Mouse (Mus musculus): ENCODE measurements around the gene Mettl16. TPM values are rescaled to one million over a fixed set of nuclear protein-coding genes. Genes with fewer than 3 reads are reported as not detected.

Gene Mettl16
- total RNA-seq, 2 experiments from 2014 or later = 19.0 to 19.9 TPM

DNA sequence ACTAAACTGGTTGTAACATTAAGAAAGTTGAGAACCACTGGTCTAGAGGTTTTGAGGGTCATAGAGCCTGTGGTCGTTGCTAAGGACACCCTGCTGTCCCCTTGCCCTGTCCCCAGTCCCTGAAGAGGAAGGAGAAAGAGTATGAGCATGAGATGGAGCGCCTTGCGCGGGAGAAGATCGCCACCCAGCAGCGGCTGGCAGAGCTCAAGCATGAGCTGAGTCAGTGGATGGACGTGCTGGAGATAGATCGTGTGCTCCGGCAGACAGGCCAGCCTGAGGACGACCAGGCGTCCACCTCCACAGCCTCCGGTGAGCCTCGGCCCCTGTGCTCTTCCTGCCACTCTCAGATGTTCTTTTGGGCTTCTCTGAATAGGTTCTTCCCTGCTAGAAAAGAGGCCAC, 71.4 kb downstream of the Mettl16 start:
- DNase-seq (ENCODE audit: low spot score in 2 of 2) = no peak

- DNase-seq (ENCODE audit: low spot score in 2 of 2) = no peak
These were observed 72.2 kb downstream of the Mettl16 start for GRCm38 (mm10) chr11:74842656-74843434.

- DNase-seq (ENCODE audit: low spot score in 2 of 2) = no peak
These were observed 72.7 kb downstream of the Mettl16 start for GRCm38 (mm10) chr11:74843435-74843714.

DNA sequence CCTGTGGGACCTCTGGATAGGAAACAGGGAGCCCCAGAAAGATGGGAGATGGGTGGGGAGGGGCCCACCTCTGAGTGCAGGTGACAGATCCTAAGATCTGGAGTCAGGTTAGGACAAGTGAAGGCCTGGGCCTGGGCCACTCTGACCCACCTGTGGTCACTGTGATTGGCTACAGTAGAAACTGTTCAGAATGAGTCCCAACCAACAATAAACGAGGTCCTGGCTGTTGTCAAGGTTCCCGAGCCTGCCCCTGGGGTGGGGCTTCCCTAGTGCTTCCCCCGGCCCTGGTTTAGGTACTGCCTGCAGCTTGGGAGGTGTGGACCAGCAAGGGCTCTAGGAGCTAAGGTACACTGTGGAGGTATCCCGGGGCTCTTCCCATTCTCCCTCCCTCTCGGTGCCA, 73.1 kb downstream of the Mettl16 start:
- no peak for DNase-seq (ENCODE audit: low spot score in 2 of 2)

GRCm38 (mm10) chr11:74845784-74846183, 75.2 kb downstream of the Mettl16 start:
- DNase-seq (ENCODE audit: low spot score in 2 of 2) = no peak

GRCm38 (mm10) chr11:74847919-74848521, 77.4 kb downstream of the Mettl16 start:
- DNase-seq (ENCODE audit: low spot score in 2 of 2) = no peak

DNA sequence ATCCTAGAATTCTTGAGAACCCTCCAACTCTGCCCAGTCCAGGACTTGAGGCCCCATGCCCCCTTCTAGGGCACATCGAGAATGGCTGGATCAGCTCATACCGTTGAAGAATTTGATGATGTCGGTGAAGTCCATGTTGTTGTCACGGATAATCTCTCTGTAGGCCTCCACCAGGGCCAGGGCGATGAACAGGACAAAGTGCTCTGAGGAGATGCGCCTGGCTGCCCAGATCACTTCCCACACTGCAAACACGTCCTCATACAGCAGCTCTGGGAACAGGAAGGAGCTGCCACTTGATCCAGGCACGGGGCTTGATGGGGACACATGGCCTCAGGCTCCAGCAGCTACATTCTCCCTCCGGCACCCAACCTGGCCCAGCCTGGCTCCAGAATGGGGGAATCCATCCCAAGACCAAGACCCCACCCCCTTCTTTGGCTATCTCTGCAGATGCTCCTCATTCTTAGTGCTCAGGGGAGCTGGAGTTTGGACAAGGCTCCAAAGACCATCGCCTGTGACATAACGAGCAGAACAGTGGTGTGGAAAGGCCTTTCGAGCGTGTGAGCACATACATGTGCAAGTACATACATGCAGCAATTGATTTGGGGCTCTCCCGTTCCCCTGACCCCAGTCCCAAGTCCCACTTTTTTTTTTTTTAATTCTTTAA, 80.5 kb downstream of the Mettl16 start:
- DNase-seq (ENCODE audit: low spot score in 2 of 2) = no peak

- DNase-seq (ENCODE audit: low spot score in 2 of 2) = no peak
These were observed 87.1 kb downstream of the Mettl16 start for GRCm38 (mm10) chr11:74857756-74858155.

DNA sequence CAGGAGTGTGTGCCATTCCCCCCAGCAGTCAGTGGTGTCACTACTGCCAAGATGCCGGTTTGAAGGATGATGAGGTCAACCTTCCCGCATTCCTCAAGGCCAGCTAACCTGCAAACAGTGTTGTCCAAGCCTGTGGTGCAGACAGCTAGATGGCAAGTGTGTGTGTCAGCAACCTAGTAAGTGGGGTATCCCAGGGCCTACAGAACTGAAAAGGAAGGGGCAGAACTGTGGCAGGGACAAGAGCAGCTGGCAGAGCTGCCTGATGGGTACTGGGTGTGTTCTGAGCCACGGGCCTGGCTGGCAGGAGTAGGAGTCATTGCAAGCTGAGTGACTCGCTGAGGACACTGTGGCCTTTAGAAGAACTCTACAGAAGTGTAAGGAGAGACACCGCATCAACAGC, 91.5 kb downstream of the Mettl16 start:
- DNase-seq (ENCODE audit: low spot score in 2 of 2) = no peak

GRCm38 (mm10) chr11:74863471-74863870, 92.8 kb downstream of the Mettl16 start:
- no peak for DNase-seq (ENCODE audit: low spot score in 2 of 2)

DNA sequence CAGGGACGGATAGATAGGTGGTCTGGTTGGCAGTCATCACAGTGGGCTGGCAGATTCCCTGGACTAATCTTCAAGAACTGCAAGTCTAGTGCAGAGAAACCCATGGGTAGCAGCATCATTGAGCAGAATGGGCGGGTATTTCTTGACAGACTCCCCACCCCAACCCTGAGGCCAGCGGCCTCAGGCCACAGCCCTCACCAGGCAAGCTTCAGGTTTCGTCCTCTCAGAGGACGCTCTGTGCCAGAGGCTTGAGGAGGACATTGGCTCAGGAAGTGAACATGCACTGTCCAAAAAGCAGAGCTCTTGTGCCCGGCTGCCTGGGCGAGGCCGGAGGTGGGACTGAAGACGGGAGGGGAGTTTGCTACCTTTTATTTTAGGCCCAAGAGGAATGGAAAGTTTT, 93.8 kb downstream of the Mettl16 start:
- DNase-seq (ENCODE audit: low spot score in 2 of 2) = no peak

DNA sequence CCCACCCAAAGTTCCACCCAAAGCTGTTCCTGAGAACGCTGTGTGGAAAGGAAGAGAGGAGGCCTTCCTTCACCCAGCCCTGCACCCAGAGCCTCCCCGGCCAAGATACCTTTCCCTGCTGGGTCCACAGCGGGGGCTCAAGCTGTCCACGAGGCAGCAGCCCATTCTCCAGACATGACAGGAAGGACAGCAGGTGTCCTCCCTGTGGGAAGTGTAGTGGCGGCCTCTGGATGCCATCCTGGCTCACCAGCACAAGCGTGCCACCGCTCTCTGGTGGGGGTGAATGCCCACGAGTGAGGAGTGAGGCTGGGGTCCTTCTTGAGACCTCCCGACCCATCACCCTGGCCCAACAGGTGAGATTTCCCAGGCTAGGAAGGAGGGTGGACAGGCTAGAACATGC, 94.6 kb downstream of the Mettl16 start:
- no peak for DNase-seq (ENCODE audit: low spot score in 2 of 2)

DNA sequence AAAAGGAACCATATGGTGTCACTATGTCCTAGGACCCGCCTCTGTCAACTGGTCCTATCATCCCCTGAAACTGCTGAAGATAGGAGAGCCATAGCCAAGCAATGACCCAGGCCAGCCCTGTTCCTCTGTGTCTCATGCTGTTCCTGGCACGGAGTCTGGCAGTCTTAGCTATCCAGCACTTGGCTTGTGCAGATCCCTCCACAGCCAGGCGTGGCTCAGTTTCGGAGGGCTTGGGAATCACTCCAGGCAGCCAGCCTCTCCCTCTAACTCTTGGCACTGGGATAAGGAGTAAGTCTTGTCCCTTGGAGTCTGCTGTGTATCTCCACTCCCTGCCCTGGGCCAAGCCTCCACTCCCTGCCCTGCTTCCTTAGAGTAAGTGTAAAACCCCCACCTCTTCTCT, 96.0 kb downstream of the Mettl16 start:
- no peak for DNase-seq (ENCODE audit: low spot score in 2 of 2)

DNA sequence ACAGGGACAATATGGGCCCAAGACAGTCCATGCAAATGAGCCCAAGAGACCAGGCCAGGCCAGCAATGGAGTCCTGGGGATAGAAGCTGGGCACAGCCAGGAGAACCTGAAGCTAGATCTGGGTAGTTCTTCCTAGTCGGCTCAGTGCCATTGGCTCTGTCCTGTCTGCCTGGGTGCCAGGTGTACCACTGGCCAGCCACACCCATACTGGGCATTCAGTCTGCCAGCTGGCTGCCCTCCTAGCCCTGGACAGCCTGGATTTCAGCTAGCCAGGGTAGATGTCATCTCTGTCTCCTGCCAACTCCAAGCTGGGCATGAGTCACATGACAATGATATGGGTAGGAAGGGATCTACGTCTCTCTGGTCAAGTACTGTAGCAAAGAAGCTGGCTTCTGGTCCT, 96.6 kb downstream of the Mettl16 start:
- DNase-seq (ENCODE audit: low spot score in 2 of 2) = no peak

- DNase-seq (ENCODE audit: low spot score in 2 of 2) = no peak
These were observed 97.6 kb downstream of the Mettl16 start for GRCm38 (mm10) chr11:74868046-74868760.

- no peak for DNase-seq (ENCODE audit: low spot score in 2 of 2)
These were observed 99.0 kb downstream of the Mettl16 start for GRCm38 (mm10) chr11:74869603-74870002.

DNA sequence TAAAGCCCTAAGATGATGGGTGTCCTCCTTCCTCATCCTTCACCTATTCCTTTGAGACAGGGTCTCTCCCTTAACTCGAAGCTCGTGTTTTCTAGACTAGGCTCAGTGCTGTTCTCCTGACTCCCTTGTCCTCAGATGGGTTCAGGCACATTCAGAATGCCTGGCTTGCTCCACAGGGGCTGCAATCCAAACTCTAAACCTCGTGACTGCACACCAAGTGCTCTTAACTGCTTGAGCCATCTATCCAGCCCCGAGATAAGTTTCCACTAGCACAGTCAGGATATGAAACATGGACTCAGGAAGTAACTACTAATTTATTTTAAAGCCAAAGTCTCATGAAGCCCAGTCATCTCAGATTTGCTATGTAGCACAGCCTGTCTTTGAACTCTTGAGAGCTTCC, 99.9 kb downstream of the Mettl16 start:
- no peak for DNase-seq (ENCODE audit: low spot score in 2 of 2)

GRCm38 (mm10) chr11:74870991-74871622, 100.5 kb downstream of the Mettl16 start:
- DNase-seq (ENCODE audit: low spot score in 2 of 2) = no peak

DNA sequence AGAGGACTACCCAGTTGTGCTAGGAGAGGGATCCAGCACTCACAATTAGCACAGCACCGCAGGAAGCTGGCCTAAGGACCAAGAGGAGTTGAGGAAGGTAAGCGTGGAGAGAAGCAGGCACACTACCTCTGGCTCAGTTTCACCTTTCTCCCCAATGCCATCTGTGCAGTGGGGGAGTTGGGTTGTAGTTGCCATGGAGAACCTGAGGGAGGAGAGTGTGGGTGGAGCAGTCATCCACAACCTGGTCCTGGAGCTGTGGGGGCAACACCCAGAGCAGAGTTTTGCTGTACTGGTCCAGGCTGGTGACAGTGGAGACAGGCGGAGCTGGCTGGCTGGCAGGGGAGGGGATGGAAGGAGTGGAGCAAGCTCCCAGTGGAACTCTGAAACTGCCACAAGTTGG, 104.0 kb downstream of the Mettl16 start:
- no peak for DNase-seq (ENCODE audit: low spot score in 2 of 2)

GRCm38 (mm10) chr11:74876801-74877200, 106.2 kb downstream of the Mettl16 start:
- no peak for DNase-seq (ENCODE audit: low spot score in 2 of 2)
